Mouse (Mus musculus) neural tube, embryonic 15.5 days (tissue): Measurements from ENCODE around the gene Fam53b. TPM values are rescaled to one million over a fixed set of nuclear protein-coding genes. Genes with fewer than 3 reads are reported as not detected.
A peak's percentile ranks its signal among the peaks of the same experiment; 100 is the strongest.

Source experiments
- ATAC-seq: fragments of 200-750 bp; cut with Nextera tagmentation; 2 replicates; pipeline ENCODE4 v1.8.0; 2017; ENCODE audit warnings: mild to moderate bottlenecking, moderate TSS enrichment, moderate library complexity; ENCODE audit not compliant: low FRiP score
- H3K27ac ChIP-seq: fragments of 300-500 bp; sonication (generic); replicated peaks from 2 replicates; pipeline ENCODE4 v1.5.1; 2015; ENCODE audit warnings: mild to moderate bottlenecking, inconsistent platforms
- H3K27me3 ChIP-seq: fragments of 300-500 bp; sonication (generic); replicated peaks from 2 replicates; pipeline ENCODE4 v1.6.1; 2015; ENCODE audit warnings: inconsistent platforms
- H3K36me3 ChIP-seq: fragments of 300-500 bp; sonication (generic); 2 replicates; pipeline ENCODE4 v1.6.1; 2015; ENCODE audit warnings: inconsistent platforms
- H3K4me1 ChIP-seq: fragments of 300-500 bp; sonication (generic); 2 replicates; pipeline ENCODE4 v1.6.1; 2015; ENCODE audit warnings: inconsistent platforms
- H3K4me2 ChIP-seq: fragments of 300-500 bp; sonication (generic); 2 replicates; pipeline ENCODE4 v1.6.1; 2015; ENCODE audit warnings: inconsistent platforms, mild to moderate bottlenecking, moderate library complexity
- H3K4me3 ChIP-seq: fragments of 300-500 bp; sonication (generic); replicated peaks from 2 replicates; pipeline ENCODE4 v1.5.1; 2015; ENCODE audit warnings: mild to moderate bottlenecking, inconsistent platforms
- H3K9ac ChIP-seq: fragments of 300-500 bp; sonication (generic); replicated peaks from 2 replicates; pipeline ENCODE4 v1.6.1; 2015; ENCODE audit warnings: mild to moderate bottlenecking, inconsistent platforms
- H3K9me3 ChIP-seq: fragments of 300-500 bp; sonication (generic); replicated peaks from 2 replicates; pipeline ENCODE4 v1.6.1; 2016; ENCODE audit warnings: inconsistent platforms
- WGBS: fragments of 180-500 bp; shearing (Covaris S2); methylation state at CpG from one replicate; pipeline ENCODE4 v1.1.7; 2015; ENCODE audit warnings: mixed read lengths; 5-methylcytosine and 5-hydroxymethylcytosine counted together
- polyA plus RNA-seq: library from polyadenylated mRNA; unstranded; fragments of >200 nt; fragmentation: Nextera tagmentation; extraction: Ambion mirVana; gene quantifications from 2 replicates; pipeline ENCODE4 v1.2.1, GENCODE M21; 2015

Fam53b gene
- polyA plus RNA-seq, 1 experiment from 2014 or later, result 12.4 TPM

GRCm38 (mm10) chr7:132760589-132761180 lies 53.0 kb downstream of the Fam53b start:
- H3K9ac ChIP-seq, result no peak overlapping the region
- WGBS, result 93% methylated on average over 6 of the region's 6 CpGs
- no peaks in the 10 kb centered on the region for H3K9me3 ChIP-seq
- H3K4me2 ChIP-seq, result no peak overlapping the region
- ATAC-seq, result no peak
- H3K27ac ChIP-seq, result no peak overlapping the region
- H3K4me1 ChIP-seq, result no peaks in the 10 kb centered on the region
- peaks cover 27% of the 10 kb centered on the region for H3K36me3 ChIP-seq
- H3K4me3 ChIP-seq, result no peak overlapping the region
- H3K27me3 ChIP-seq, result no peaks in the 10 kb centered on the region

- no peak overlapping the region for H3K4me3 ChIP-seq
- H3K9ac ChIP-seq, result no peak overlapping the region
- no peaks in the 10 kb centered on the region for H3K27me3 ChIP-seq
- peaks cover 2% of the 10 kb centered on the region for H3K4me1 ChIP-seq
- H3K9me3 ChIP-seq, result no peaks in the 10 kb centered on the region
- peaks cover 27% of the 10 kb centered on the region for H3K36me3 ChIP-seq
- H3K4me2 ChIP-seq, result no peak overlapping the region
- 78% methylated on average over 6 of the region's 6 CpGs for WGBS
- ATAC-seq, result no peak
- no peak overlapping the region for H3K27ac ChIP-seq
Observed at GRCm38 (mm10) chr7:132759926-132760325, 53.8 kb downstream of the Fam53b start.

- Histone ChIP-seq H3K27me3 (no peaks in the 10 kb centered on the region), H3K9ac (no peak overlapping the region), H3K36me3 (peaks cover 27% of the 10 kb centered on the region), H3K4me3 (no peak overlapping the region), H3K27ac (no peak overlapping the region), H3K9me3 (no peaks in the 10 kb centered on the region), H3K4me2 (no peak overlapping the region), H3K4me1 (peaks cover 7% of the 10 kb centered on the region)
- WGBS, result 93% methylated on average over 22 of the region's 22 CpGs
- ATAC-seq, result no peak
Observed at GRCm38 (mm10) chr7:132759405-132759891, 54.2 kb downstream of the Fam53b start.

DNA sequence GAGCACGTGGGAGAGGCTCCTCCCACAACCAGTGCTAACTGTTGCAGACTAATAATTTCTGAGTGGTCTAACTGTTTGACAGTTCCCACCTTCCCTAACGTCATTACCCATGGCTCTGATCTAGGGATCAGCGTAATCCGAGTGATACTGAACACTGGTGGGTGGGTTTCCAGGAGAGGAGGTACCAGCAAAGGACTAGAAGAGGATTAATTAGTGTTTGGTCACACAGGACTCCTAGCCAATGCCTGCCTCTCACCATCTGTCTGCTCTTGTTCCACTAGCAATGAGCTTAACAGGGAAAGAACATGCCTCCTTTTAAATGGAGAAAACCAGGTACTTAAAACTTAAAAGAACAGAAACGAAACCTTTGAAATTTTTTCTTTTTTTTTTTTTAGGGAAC lies 54.8 kb downstream of the Fam53b start:
- Histone ChIP-seq H3K4me1 (peaks cover 13% of the 10 kb centered on the region), H3K36me3 (peaks cover 27% of the 10 kb centered on the region), H3K9ac (no peak overlapping the region), H3K4me2 (no peak overlapping the region), H3K9me3 (no peaks in the 10 kb centered on the region), H3K27me3 (no peaks in the 10 kb centered on the region), H3K4me3 (no peak overlapping the region), H3K27ac (no peak overlapping the region)
- 79% methylated on average over 5 of the region's 5 CpGs for WGBS
- ATAC-seq, result no peak

- Histone ChIP-seq H3K27ac (no peak overlapping the region), H3K9ac (no peak overlapping the region), H3K4me2 (no peak overlapping the region), H3K36me3 (peaks cover 27% of the 10 kb centered on the region), H3K4me3 (no peak overlapping the region), H3K27me3 (no peaks in the 10 kb centered on the region), H3K9me3 (no peaks in the 10 kb centered on the region), H3K4me1 (peaks cover 22% of the 10 kb centered on the region)
- no peak for ATAC-seq
- 96% methylated on average over 5 of the region's 5 CpGs for WGBS
Observed at GRCm38 (mm10) chr7:132756325-132756724, 57.4 kb downstream of the Fam53b start.

DNA sequence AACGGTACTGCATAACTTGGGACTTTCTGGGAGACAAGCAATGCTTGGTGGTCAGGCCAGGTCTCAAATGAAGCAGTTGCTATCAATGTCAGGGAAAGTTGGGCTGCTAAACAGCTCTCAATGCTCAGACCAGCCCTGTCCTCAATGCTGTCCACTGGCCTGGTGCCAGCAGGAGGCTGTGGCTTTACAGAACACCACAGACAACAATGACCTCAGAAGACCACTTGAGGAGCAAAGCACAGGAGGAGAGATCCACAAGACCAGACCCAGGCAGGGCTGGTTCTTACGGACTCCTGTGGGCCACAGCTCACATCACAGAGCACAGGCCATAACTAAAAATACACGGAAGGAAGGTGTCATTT lies 59.3 kb downstream of the Fam53b start:
- Histone ChIP-seq H3K27ac (peak overlapping the region; percentile 49), H3K36me3 (peaks cover 22% of the 10 kb centered on the region), H3K4me2 (no peak overlapping the region), H3K4me3 (no peak overlapping the region), H3K27me3 (no peaks in the 10 kb centered on the region), H3K9me3 (no peaks in the 10 kb centered on the region), H3K4me1 (peaks cover 22% of the 10 kb centered on the region), H3K9ac (no peak overlapping the region)
- WGBS, result 67% methylated on average over 3 of the region's 3 CpGs
- ATAC-seq, result no peak

GRCm38 (mm10) chr7:132753518-132754388 lies 59.9 kb downstream of the Fam53b start:
- ATAC-seq, result peak; percentile 35; the same call in 1 of the 2 replicates
- 60% methylated on average over 4 of the region's 4 CpGs for WGBS
- Histone ChIP-seq H3K4me3 (no peak overlapping the region), H3K9me3 (no peaks in the 10 kb centered on the region), H3K36me3 (peaks cover 15% of the 10 kb centered on the region), H3K27ac (peak overlapping the region; percentile 49; the same call in 1 of the 2 replicates), H3K4me1 (peaks cover 22% of the 10 kb centered on the region), H3K27me3 (no peaks in the 10 kb centered on the region), H3K4me2 (no peak overlapping the region), H3K9ac (no peak overlapping the region)

GRCm38 (mm10) chr7:132751716-132752115 lies 62.0 kb downstream of the Fam53b start:
- Histone ChIP-seq H3K27me3 (no peaks in the 10 kb centered on the region), H3K9me3 (no peaks in the 10 kb centered on the region), H3K4me2 (no peak overlapping the region), H3K27ac (no peak overlapping the region), H3K36me3 (no peaks in the 10 kb centered on the region), H3K9ac (no peak overlapping the region), H3K4me3 (no peak overlapping the region), H3K4me1 (peaks cover 22% of the 10 kb centered on the region)
- ATAC-seq, result no peak
- WGBS, result 65% methylated on average over 2 of the region's 2 CpGs

DNA sequence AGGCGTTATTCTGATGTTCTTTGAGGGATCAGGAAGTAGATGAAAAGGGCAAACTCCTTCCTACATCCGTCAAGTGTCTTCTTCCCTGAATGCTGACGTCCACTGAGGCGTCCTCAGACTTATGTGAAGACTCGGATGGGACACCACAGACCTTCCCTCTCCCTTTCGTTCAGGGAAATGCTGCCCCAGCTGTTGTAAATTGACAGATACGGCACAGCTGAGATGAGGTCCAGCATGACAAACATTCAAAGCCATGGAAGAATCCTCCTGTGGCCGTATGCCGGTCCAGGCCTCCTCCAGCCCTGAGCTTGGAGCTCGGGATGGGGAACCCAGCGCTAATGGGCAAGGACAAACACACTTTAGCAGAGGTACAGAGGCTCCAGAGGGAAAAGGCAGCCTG lies 64.2 kb downstream of the Fam53b start:
- Histone ChIP-seq H3K36me3 (no peaks in the 10 kb centered on the region), H3K9ac (no peak overlapping the region), H3K4me3 (no peak overlapping the region), H3K4me2 (no peak overlapping the region), H3K27me3 (no peaks in the 10 kb centered on the region), H3K4me1 (peaks cover 16% of the 10 kb centered on the region), H3K27ac (no peak overlapping the region), H3K9me3 (no peaks in the 10 kb centered on the region)
- WGBS, result 97% methylated on average over 11 of the region's 11 CpGs
- no peak for ATAC-seq

- no peaks in the 10 kb centered on the region for H3K27me3 ChIP-seq
- no peak overlapping the region for H3K4me3 ChIP-seq
- ATAC-seq, result no peak
- no peak overlapping the region for H3K9ac ChIP-seq
- H3K4me1 ChIP-seq, result peaks cover 4% of the 10 kb centered on the region; the same call in 1 of the 2 replicates
- H3K4me2 ChIP-seq, result no peak overlapping the region
- no peak overlapping the region for H3K27ac ChIP-seq
- H3K9me3 ChIP-seq, result no peaks in the 10 kb centered on the region
- H3K36me3 ChIP-seq, result no peaks in the 10 kb centered on the region
- WGBS, result 92% methylated on average over 3 of the region's 3 CpGs
Observed at GRCm38 (mm10) chr7:132748076-132748769, 65.5 kb downstream of the Fam53b start.

- 87% methylated on average over 6 of the region's 6 CpGs for WGBS
- no peaks in the 10 kb centered on the region for H3K36me3 ChIP-seq
- H3K4me2 ChIP-seq, result no peak overlapping the region
- no peaks in the 10 kb centered on the region for H3K27me3 ChIP-seq
- ATAC-seq, result no peak
- H3K9ac ChIP-seq, result no peak overlapping the region
- H3K9me3 ChIP-seq, result no peaks in the 10 kb centered on the region
- no peak overlapping the region for H3K27ac ChIP-seq
- H3K4me1 ChIP-seq, result peaks cover 3% of the 10 kb centered on the region; the same call in 1 of the 2 replicates
- no peak overlapping the region for H3K4me3 ChIP-seq
Observed at GRCm38 (mm10) chr7:132747096-132747495, 66.6 kb downstream of the Fam53b start.
